Mouse (Mus musculus) bone marrow, adult 2 months (tissue): ENCODE measurements at regions not wholly inside any gene's neighbourhood (a gene's known extent, or its start where the extent isn't known, plus 50 kb on each side); places are given as distances from the start of the nearest gene placed in this dataset.
"Not testable (repeated sequence)": the region's sequence is repeated elsewhere in the genome, so short reads cannot be mapped to it uniquely, and the experiment has no call there.

ENCODE experiments used
- H3K27ac ChIP-seq: fragments of 200-500 bp; 2 replicates; pipeline ENCODE4 v1.5.1; 2012; ENCODE audit warnings: low read depth, mild to moderate bottlenecking, control low read depth, inconsistent platforms, low read length; ENCODE audit not compliant: control insufficient read depth, poor library complexity, insufficient read depth
- H3K4me1 ChIP-seq: fragments of 200-500 bp; 2 replicates; pipeline ENCODE4 v1.6.1; 2011; ENCODE audit warnings: low read length; ENCODE audit not compliant: control insufficient read depth, insufficient read depth
- H3K4me3 ChIP-seq: fragments of 200-500 bp; replicated peaks from 2 replicates; pipeline ENCODE3; 2011; ENCODE audit warnings: mild to moderate bottlenecking, low read depth, low read length, control low read depth; ENCODE audit not compliant: control insufficient read depth
- CTCF ChIP-seq: fragments of 200-500 bp; IDR thresholded peaks from 2 replicates; pipeline ENCODE4 v1.5.1; 2011; ENCODE audit warnings: low read length, control low read depth; ENCODE audit not compliant: control insufficient read depth, insufficient read depth
- POLR2A ChIP-seq: fragments of 200-500 bp; IDR thresholded peaks from 2 replicates; pipeline ENCODE4 v1.6.1; 2011; ENCODE audit warnings: low read depth, mild to moderate bottlenecking, control low read depth, low read length, borderline replicate concordance; ENCODE audit not compliant: control insufficient read depth
- WGBS: fragments of 180-500 bp; shearing (Covaris S2); methylation state at CpG from one replicate; pipeline ENCODE4 v1.1.7; 2018; 5-methylcytosine and 5-hydroxymethylcytosine counted together

- Histone ChIP-seq H3K4me3 (no peak overlapping the region), H3K4me1 (no peaks in the 10 kb centered on the region), H3K27ac (no peak overlapping the region)
- WGBS: 78% methylated on average over 2 of the region's 2 CpGs
- no peak for TF ChIP-seq POLR2A
- no peak for TF ChIP-seq CTCF
These were observed 442.0 kb downstream of the Lmo7 start for GRCm38 (mm10) chr14:102171775-102172174.

GRCm38 (mm10) chr14:102161291-102162284, 431.8 kb downstream of the Lmo7 start:
- TF ChIP-seq POLR2A (no peak), CTCF (no peak)
- H3K27ac ChIP-seq: no peak overlapping the region
- H3K4me3 ChIP-seq: no peak overlapping the region
- no peaks in the 10 kb centered on the region for H3K4me1 ChIP-seq
- 80% methylated on average over 3 of the region's 3 CpGs for whole genome bisulfite sequencing

- 71% methylated on average over 4 of the region's 4 CpGs for WGBS
- not testable (repeated sequence) for H3K4me3 ChIP-seq, H3K4me1 ChIP-seq, H3K27ac ChIP-seq
These were observed 420.7 kb downstream of the Lmo7 start for GRCm38 (mm10) chr14:102150410-102150809.

- TF ChIP-seq POLR2A (no peak), CTCF (no peak)
- 62% methylated on average over 2 of the region's 2 CpGs for WGBS
- Histone ChIP-seq H3K4me3 (no peak overlapping the region), H3K4me1 (no peaks in the 10 kb centered on the region), H3K27ac (no peak overlapping the region)
These were observed 413.0 kb downstream of the Lmo7 start for GRCm38 (mm10) chr14:102142720-102143119.

GRCm38 (mm10) chr14:102138936-102139335, 409.2 kb downstream of the Lmo7 start:
- Histone ChIP-seq H3K4me1 (no peaks in the 10 kb centered on the region), H3K27ac (no peak overlapping the region), H3K4me3 (no peak overlapping the region)
- whole genome bisulfite sequencing: 75% methylated on average over 1 of the region's 1 CpGs
- TF ChIP-seq CTCF: no peak
- no peak for TF ChIP-seq POLR2A

GRCm38 (mm10) chr14:102118166-102118565, 388.4 kb downstream of the Lmo7 start:
- Histone ChIP-seq H3K27ac (no peak overlapping the region), H3K4me1 (no peaks in the 10 kb centered on the region; the same call in 1 of the 2 replicates), H3K4me3 (no peak overlapping the region)
- no peak for TF ChIP-seq POLR2A
- no peak for TF ChIP-seq CTCF
- 84% methylated on average over 3 of the region's 3 CpGs for WGBS

GRCm38 (mm10) chr14:102106165-102106564, 376.4 kb downstream of the Lmo7 start:
- TF ChIP-seq POLR2A: no peak
- no peak for TF ChIP-seq CTCF
- WGBS: 84% methylated on average over 3 of the region's 3 CpGs
- Histone ChIP-seq H3K4me3 (no peak overlapping the region), H3K27ac (no peak overlapping the region), H3K4me1 (no peaks in the 10 kb centered on the region)

- TF ChIP-seq CTCF (no peak), POLR2A (no peak)
- WGBS: 57% methylated on average over 1 of the region's 1 CpGs
- H3K4me3 ChIP-seq: no peak overlapping the region
- H3K27ac ChIP-seq: no peak overlapping the region
- H3K4me1 ChIP-seq: no peaks in the 10 kb centered on the region
These were observed 364.3 kb downstream of the Lmo7 start for GRCm38 (mm10) chr14:102094105-102094504.
